Mouse (Mus musculus) erythroblast, embryonic 14.5 days (primary cell): ENCODE data around the gene Ubash3b. TPM values are rescaled to one million over a fixed set of nuclear protein-coding genes. Genes with fewer than 3 reads are reported as not detected.

Source experiments
- H3K27me3 ChIP-seq: 2 replicates; pipeline ENCODE4 v1.6.1; 2012; ENCODE audit warnings: inconsistent platforms; ENCODE audit not compliant: control insufficient read depth
- H3K36me3 ChIP-seq: 2 replicates; pipeline ENCODE4 v1.6.1; 2012; ENCODE audit warnings: mild to moderate bottlenecking, inconsistent platforms; ENCODE audit not compliant: control insufficient read depth
- H3K4me1 ChIP-seq: 2 replicates; pipeline ENCODE4 v1.6.1; 2012; ENCODE audit warnings: inconsistent platforms; ENCODE audit not compliant: control insufficient read depth
- H3K4me3 ChIP-seq: replicated peaks from 2 replicates; pipeline ENCODE3; 2012; ENCODE audit warnings: moderate library complexity, mild to moderate bottlenecking, inconsistent platforms
- H3K9me3 ChIP-seq: 2 replicates; pipeline ENCODE4 v1.6.1; 2012; ENCODE audit warnings: low read length, inconsistent platforms, mixed read lengths; ENCODE audit not compliant: control insufficient read depth
- GATA1 ChIP-seq: IDR thresholded peaks from 2 replicates; pipeline ENCODE4 v1.6.1; 2012; ENCODE audit warnings: low read length, inconsistent platforms, mixed read lengths
- TAL1 ChIP-seq: IDR thresholded peaks from 3 replicates; pipeline ENCODE4 v1.6.1; 2012; ENCODE audit warnings: low read length, inconsistent platforms, mixed read lengths
- polyA plus RNA-seq: library from polyadenylated mRNA; stranded (reverse); fragments of >175 nt; gene quantifications from 2 replicates; pipeline ENCODE4 v1.2.3, GENCODE M21; 2012

The Ubash3b gene
- polyA plus RNA-seq, 1 experiment: 0.07 TPM

DNA sequence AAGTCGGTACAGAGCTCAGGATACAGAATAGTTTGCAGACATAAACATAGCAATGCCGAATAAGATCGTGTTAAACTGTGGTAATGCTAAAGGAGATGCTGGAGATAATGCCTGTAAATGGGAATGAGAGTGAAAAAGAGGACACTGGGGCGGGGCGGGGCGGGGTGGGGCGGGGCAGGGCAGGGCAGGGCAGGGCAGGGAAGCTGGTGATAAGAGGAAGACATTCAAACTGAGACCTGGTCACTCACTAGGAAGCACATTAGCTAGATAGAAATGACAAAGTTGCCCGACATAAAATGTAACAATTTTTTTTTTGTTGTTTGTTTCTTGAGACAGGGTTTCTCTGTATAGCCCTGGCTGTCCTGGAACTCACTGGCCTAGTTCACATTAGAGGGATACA lies 10.9 kb upstream of the Ubash3b start:
- Histone ChIP-seq H3K4me3 (no peak overlapping the region), H3K4me1 (peaks cover 58% of the 10 kb centered on the region), H3K9me3 (no peaks in the 10 kb centered on the region), H3K36me3 (no peaks in the 10 kb centered on the region), H3K27me3 (peaks cover 6% of the 10 kb centered on the region; the same call in 1 of the 2 replicates)
- TF ChIP-seq TAL1: no peak
- TF ChIP-seq GATA1: no peak

DNA sequence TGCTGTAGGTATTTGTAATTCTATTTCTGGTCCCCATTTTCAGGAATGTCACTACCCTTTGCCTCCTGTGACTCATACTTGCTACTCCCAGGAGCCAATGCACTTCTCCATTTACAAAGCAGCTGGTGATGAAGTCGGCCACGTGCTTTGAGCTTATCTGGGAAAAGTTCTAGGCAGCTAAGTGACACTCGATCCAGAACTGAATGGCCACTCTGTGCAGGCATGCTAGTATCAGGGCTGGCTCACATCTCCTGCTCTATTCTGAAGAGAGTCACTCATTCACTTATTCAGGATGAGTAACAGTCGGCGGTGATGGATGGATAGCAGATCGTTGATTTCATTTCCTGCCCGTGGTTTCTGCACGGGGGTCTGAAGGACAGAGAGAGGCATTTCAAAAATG lies 8.5 kb upstream of the Ubash3b start:
- TF ChIP-seq GATA1 (no peak), TAL1 (no peak)
- Histone ChIP-seq H3K36me3 (no peaks in the 10 kb centered on the region), H3K27me3 (peaks cover 11% of the 10 kb centered on the region; the same call in 1 of the 2 replicates), H3K9me3 (no peaks in the 10 kb centered on the region), H3K4me3 (no peak overlapping the region), H3K4me1 (peaks cover 63% of the 10 kb centered on the region)

DNA sequence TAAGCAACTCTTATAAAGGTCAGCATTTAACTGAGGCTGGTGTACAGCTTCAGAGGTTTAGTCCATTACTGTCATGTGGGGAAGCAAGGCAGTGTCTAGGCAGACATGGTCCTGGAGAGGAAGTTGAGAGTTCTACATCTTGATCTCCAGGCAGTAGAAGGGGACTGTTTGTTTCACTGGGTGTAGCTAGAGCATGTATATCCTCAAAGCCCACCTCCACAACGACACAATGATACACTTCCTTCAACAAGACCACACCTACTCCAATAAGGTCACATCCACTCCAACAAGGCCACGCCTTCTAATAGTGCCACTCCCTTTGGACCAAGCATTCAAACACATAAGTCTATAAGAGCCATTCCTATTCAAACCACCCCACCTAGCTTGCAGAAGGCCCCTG lies 7.2 kb upstream of the Ubash3b start:
- Histone ChIP-seq H3K27me3 (0 out of 2 replicates have a peak, but pooled peaks cover 4% of the 10 kb centered on the region), H3K4me3 (no peak overlapping the region), H3K36me3 (no peaks in the 10 kb centered on the region), H3K9me3 (no peaks in the 10 kb centered on the region), H3K4me1 (peaks cover 55% of the 10 kb centered on the region)
- TF ChIP-seq TAL1: no peak
- TF ChIP-seq GATA1: no peak

DNA sequence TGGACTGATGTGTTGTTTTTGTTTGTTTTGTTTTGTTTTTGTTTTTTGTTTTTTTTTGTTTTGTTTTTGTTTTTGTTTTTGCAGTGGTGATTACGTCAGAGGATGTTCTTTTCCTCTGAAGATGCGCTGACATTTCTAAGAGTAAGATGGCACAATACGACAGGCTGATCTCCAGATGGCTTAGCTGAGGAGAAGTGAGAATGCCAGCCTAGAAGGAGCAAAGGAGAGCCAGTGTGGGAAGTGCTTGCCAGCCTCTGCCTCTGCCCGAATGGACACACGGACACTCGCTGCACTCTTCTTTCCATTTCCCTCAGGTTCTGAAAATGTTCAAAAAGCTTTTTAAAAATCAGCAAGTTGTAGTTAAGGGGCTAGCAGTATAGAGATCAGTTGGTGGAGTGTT lies 6.7 kb upstream of the Ubash3b start:
- Histone ChIP-seq H3K9me3 (peaks cover 2% of the 10 kb centered on the region; the same call in 1 of the 2 replicates), H3K4me1 (peaks cover 51% of the 10 kb centered on the region)

DNA sequence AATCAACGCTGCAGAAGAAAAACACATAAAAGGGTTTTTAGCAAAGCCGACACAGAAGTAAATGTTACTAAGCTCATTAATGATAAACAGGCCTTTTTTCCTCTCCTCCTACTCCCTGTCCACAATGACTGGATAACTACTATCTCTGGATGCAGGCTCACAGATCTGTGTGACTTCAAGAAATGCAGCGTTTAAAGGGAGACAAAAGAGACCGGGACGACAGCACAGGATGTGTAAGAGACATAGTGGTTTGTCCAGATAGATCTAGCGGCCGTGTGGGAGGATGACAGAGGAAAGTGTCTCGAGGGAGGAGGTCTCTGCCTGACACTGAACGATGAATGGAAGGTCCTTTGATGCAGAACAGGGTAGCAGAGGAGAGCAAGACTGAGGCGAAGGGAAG lies 5.4 kb upstream of the Ubash3b start:
- Histone ChIP-seq H3K4me1 (peaks cover 38% of the 10 kb centered on the region), H3K36me3 (no peaks in the 10 kb centered on the region), H3K27me3 (0 out of 2 replicates have a peak, but pooled peaks cover 4% of the 10 kb centered on the region), H3K4me3 (no peak overlapping the region), H3K9me3 (peaks cover 2% of the 10 kb centered on the region; the same call in 1 of the 2 replicates)
- TF ChIP-seq GATA1 (no peak), TAL1 (no peak)

More for the DNA sequence above, 6.7 kb upstream of the Ubash3b start:
- Histone ChIP-seq H3K36me3 (no peaks in the 10 kb centered on the region), H3K27me3 (0 out of 2 replicates have a peak, but pooled peaks cover 4% of the 10 kb centered on the region), H3K4me3 (no peak overlapping the region)
- TF ChIP-seq GATA1: no peak
- TF ChIP-seq TAL1: no peak

DNA sequence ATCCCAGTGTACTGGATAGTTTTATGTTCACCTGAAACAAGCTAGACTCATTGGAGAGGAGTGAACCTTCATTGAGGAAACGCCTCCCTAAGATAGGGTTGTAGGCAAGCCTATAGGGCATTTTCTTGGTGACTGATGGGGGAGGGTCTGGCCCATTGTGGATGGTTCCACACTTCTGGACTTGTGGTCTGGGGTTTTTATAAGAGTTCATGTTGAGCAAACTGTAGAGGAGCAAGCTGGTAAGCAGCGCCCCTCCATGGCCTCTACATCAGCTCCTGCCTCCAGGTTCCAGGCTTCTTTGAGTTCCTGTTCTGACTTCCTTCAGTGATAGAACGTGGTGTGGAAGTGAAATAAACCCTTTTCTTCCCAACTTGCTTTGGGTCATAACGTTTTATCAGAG lies 866 bp upstream of the Ubash3b start:
- H3K4me1 ChIP-seq: peaks cover 12% of the 10 kb centered on the region
- H3K9me3 ChIP-seq: peaks cover 2% of the 10 kb centered on the region; the same call in 1 of the 2 replicates
- no peak overlapping the region for H3K4me3 ChIP-seq
- peaks cover 27% of the 10 kb centered on the region for H3K27me3 ChIP-seq
- TF ChIP-seq GATA1 (no peak), TAL1 (no peak)
- H3K36me3 ChIP-seq: no peaks in the 10 kb centered on the region

DNA sequence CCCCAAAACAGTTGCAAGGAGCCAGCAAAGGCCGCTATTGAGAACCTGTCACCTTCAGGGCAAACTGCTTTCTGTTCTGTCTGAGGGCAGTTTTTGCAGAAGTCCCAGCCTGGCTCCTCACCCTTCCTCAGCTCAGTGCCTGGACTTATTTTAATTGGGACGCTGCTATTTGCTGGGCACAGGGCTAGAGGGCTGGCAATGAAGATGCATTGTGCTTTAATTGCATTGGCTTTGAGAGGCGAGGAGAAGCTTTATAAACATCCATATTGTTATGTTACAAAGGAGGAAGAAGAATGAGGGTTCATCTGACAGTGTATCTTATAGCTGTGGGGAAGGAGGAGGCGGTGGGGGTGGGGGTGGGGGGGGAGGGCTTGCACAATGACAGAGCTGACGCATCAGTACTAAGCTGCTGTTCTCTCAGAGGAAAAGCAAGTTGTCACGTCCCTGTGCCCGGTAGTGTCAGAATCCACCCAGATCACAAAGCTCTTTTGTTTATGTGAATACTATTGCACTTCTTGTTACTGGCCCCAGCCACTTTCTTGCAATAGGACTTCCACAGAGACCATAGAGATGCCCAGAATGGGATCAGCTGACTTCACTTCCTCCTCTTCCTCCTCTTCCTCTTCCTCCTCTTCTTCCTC lies 841 bp downstream of the Ubash3b start:
- peaks cover 2% of the 10 kb centered on the region; the same call in 1 of the 2 replicates for H3K9me3 ChIP-seq
- no peak overlapping the region for H3K4me3 ChIP-seq
- H3K27me3 ChIP-seq: peaks cover 40% of the 10 kb centered on the region
- no peak for TF ChIP-seq GATA1
- no peak for TF ChIP-seq TAL1
- H3K4me1 ChIP-seq: peaks cover 19% of the 10 kb centered on the region
- H3K36me3 ChIP-seq: no peaks in the 10 kb centered on the region

DNA sequence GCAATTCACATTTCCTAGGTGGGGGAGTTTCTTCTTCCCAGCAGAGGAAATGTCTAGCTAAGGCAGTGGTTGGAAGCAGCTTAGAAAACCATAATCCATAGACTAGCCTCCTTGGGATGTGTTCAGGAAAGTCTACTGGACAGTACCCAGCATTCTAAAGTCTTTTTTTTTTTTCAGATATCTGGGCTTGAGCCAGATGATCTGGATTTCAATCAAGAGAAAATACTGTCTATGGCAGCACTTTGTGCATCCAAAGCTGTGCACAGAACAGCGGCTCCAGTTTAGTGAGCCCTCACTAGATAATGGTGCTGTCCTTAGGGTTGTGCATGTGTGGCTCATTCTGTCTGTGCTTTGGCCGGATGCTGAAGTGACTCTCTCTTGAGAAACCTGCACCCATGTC lies 2.3 kb downstream of the Ubash3b start:
- no peak overlapping the region for H3K4me3 ChIP-seq
- H3K36me3 ChIP-seq: no peaks in the 10 kb centered on the region
- H3K4me1 ChIP-seq: peaks cover 19% of the 10 kb centered on the region
- TF ChIP-seq GATA1 (no peak), TAL1 (no peak)
- H3K27me3 ChIP-seq: peaks cover 44% of the 10 kb centered on the region
- peaks cover 2% of the 10 kb centered on the region; the same call in 1 of the 2 replicates for H3K9me3 ChIP-seq

DNA sequence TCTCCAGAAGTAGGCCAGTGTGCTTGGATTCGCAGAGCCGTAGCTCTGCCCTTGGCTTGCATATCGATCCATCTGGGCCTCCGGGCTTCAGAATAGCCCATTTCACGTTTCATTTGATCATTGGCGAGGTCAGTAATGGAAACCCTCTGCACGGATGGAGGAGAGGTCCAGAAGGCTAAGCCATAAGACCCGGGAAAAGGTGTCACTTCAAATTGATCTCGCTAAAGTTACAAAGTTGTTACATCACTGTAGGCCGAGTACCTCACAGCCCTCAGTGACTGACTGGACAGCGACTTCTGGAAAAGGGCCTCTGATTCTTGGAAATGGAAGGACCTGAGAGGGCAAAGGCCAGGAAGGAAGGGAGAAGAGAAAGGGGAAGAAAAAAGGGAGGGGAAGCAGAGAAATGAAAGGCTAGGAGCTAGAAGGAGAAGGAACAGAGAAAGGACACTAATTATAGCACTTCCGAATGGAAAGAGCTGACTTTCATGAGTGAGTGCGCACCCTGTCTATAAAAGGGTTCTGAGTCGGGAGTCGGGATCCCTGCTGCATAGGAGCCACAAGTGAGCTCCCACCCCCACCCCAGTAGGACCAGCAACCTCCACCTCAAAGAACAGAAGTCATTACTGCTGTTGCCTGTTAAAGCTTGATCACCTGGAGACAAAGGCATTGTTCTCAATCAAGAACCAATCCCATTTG lies 3.5 kb downstream of the Ubash3b start:
- Histone ChIP-seq H3K9me3 (no peaks in the 10 kb centered on the region), H3K4me3 (peak overlapping the region; percentile 75), H3K27me3 (peaks cover 44% of the 10 kb centered on the region), H3K4me1 (peaks cover 21% of the 10 kb centered on the region), H3K36me3 (no peaks in the 10 kb centered on the region)
- TF ChIP-seq TAL1 (no peak), GATA1 (no peak)
